Mouse (Mus musculus): Measurements from ENCODE around the gene Wdr54. TPM values are rescaled to one million over a fixed set of nuclear protein-coding genes. Genes with fewer than 3 reads are reported as not detected.

Gene Wdr54
- polyA plus RNA-seq (2012; rRNA removed): 29.0 and 34.1 TPM in 2 replicates

- H3K4me3 ChIP-seq (ENCODE audit: insufficient read depth, low read length): peak within 1 kb of the TSS; percentile 97
- TF ChIP-seq CTCF (IDR thresholded peaks at IDR 0.05; ENCODE audit: extremely low read depth, insufficient read depth, low read length) (no peak), POLR2A (IDR thresholded peaks at IDR 0.05; ENCODE audit: extremely low read depth, insufficient read depth, low read length) (peak; percentile 52; the same call in 1 of the 2 replicates)
- H3K4me1 ChIP-seq (ENCODE audit: control insufficient read depth, insufficient read depth, low read length): peaks cover 2% of the 10 kb centered on the region
- no peak within 1 kb of the TSS for H3K27ac ChIP-seq (ENCODE audit: insufficient read depth, low read length)
Measured at GRCm38 (mm10) chr6:83156259-83156684, at the start of gene Wdr54, which contains the start of gene 1700003E16Rik. Wdr54 (minus strand) TSS chr6:83156397. 1700003E16Rik (plus strand) TSS chr6:83156404.

- TF ChIP-seq POLR2A (IDR thresholded peaks at IDR 0.05; ENCODE audit: extremely low read depth, insufficient read depth, low read length) (no peak), CTCF (IDR thresholded peaks at IDR 0.05; ENCODE audit: extremely low read depth, insufficient read depth, low read length) (no peak)
- no peak overlapping the region for H3K27ac ChIP-seq (ENCODE audit: insufficient read depth, low read length)
- H3K4me3 ChIP-seq (ENCODE audit: insufficient read depth, low read length): no peak overlapping the region
- H3K4me1 ChIP-seq (ENCODE audit: control insufficient read depth, insufficient read depth, low read length): no peaks in the 10 kb centered on the region
Measured at GRCm38 (mm10) chr6:83205851-83206250, 49.7 kb upstream of the Wdr54 start.

- TF ChIP-seq CTCF (IDR thresholded peaks at IDR 0.05; ENCODE audit: extremely low read depth, insufficient read depth, low read length) (no peak), POLR2A (IDR thresholded peaks at IDR 0.05; ENCODE audit: extremely low read depth, insufficient read depth, low read length) (no peak)
- H3K4me3 ChIP-seq (ENCODE audit: insufficient read depth, low read length): no peak overlapping the region
- no peaks in the 10 kb centered on the region for H3K4me1 ChIP-seq (ENCODE audit: control insufficient read depth, insufficient read depth, low read length)
- H3K27ac ChIP-seq (ENCODE audit: insufficient read depth, low read length): no peak overlapping the region
Measured at GRCm38 (mm10) chr6:83203320-83203719, 47.1 kb upstream of the Wdr54 start.

- Histone ChIP-seq H3K4me1 (ENCODE audit: control insufficient read depth, insufficient read depth, low read length) (peaks cover 2% of the 10 kb centered on the region; the same call in 1 of the 2 replicates), H3K4me3 (ENCODE audit: insufficient read depth, low read length) (no peak overlapping the region), H3K27ac (ENCODE audit: insufficient read depth, low read length) (peak overlapping the region; percentile 46; the same call in 1 of the 2 replicates)
- TF ChIP-seq POLR2A (IDR thresholded peaks at IDR 0.05; ENCODE audit: extremely low read depth, insufficient read depth, low read length) (no peak), CTCF (IDR thresholded peaks at IDR 0.05; ENCODE audit: extremely low read depth, insufficient read depth, low read length) (peak; percentile 28; the same call in 1 of the 2 replicates)
Measured at GRCm38 (mm10) chr6:83197345-83198004, 41.3 kb upstream of the Wdr54 start.

GRCm38 (mm10) chr6:83193571-83193970 is 37.4 kb upstream of the Wdr54 start:
- no peak for TF ChIP-seq POLR2A (IDR thresholded peaks at IDR 0.05; ENCODE audit: extremely low read depth, insufficient read depth, low read length)
- TF ChIP-seq CTCF (IDR thresholded peaks at IDR 0.05; ENCODE audit: extremely low read depth, insufficient read depth, low read length): no peak
- Histone ChIP-seq H3K4me3 (ENCODE audit: insufficient read depth, low read length) (no peak overlapping the region), H3K4me1 (ENCODE audit: control insufficient read depth, insufficient read depth, low read length) (peaks cover 2% of the 10 kb centered on the region; the same call in 1 of the 2 replicates), H3K27ac (ENCODE audit: insufficient read depth, low read length) (no peak overlapping the region)

GRCm38 (mm10) chr6:83186946-83187345 is 30.7 kb upstream of the Wdr54 start:
- Histone ChIP-seq H3K4me1 (ENCODE audit: control insufficient read depth, insufficient read depth, low read length) (peaks cover 3% of the 10 kb centered on the region), H3K4me3 (ENCODE audit: insufficient read depth, low read length) (peak overlapping the region; percentile 86), H3K27ac (ENCODE audit: insufficient read depth, low read length) (no peak overlapping the region)
- TF ChIP-seq CTCF (IDR thresholded peaks at IDR 0.05; ENCODE audit: extremely low read depth, insufficient read depth, low read length) (no peak), POLR2A (IDR thresholded peaks at IDR 0.05; ENCODE audit: extremely low read depth, insufficient read depth, low read length) (no peak)

- TF ChIP-seq POLR2A (IDR thresholded peaks at IDR 0.05; ENCODE audit: extremely low read depth, insufficient read depth, low read length): peak; percentile 82
- no peak for TF ChIP-seq CTCF (IDR thresholded peaks at IDR 0.05; ENCODE audit: extremely low read depth, insufficient read depth, low read length)
- peak overlapping the region; percentile 79 for H3K27ac ChIP-seq (ENCODE audit: insufficient read depth, low read length)
- H3K4me3 ChIP-seq (ENCODE audit: insufficient read depth, low read length): peak overlapping the region; percentile 86
- peaks cover 3% of the 10 kb centered on the region for H3K4me1 ChIP-seq (ENCODE audit: control insufficient read depth, insufficient read depth, low read length)
Measured at GRCm38 (mm10) chr6:83185895-83186861, 30.0 kb upstream of the Wdr54 start.

GRCm38 (mm10) chr6:83184858-83185435 is 28.8 kb upstream of the Wdr54 start:
- peaks cover 5% of the 10 kb centered on the region for H3K4me1 ChIP-seq (ENCODE audit: control insufficient read depth, insufficient read depth, low read length)
- no peak overlapping the region for H3K4me3 ChIP-seq (ENCODE audit: insufficient read depth, low read length)
- TF ChIP-seq CTCF (IDR thresholded peaks at IDR 0.05; ENCODE audit: extremely low read depth, insufficient read depth, low read length): peak; percentile 39; the same call in 1 of the 2 replicates
- no peak for TF ChIP-seq POLR2A (IDR thresholded peaks at IDR 0.05; ENCODE audit: extremely low read depth, insufficient read depth, low read length)
- no peak overlapping the region for H3K27ac ChIP-seq (ENCODE audit: insufficient read depth, low read length)

- H3K4me1 ChIP-seq (ENCODE audit: control insufficient read depth, insufficient read depth, low read length): peaks cover 4% of the 10 kb centered on the region; the same call in 1 of the 2 replicates
- no peak overlapping the region for H3K27ac ChIP-seq (ENCODE audit: insufficient read depth, low read length)
- peak overlapping the region; percentile 92 for H3K4me3 ChIP-seq (ENCODE audit: insufficient read depth, low read length)
- TF ChIP-seq POLR2A (IDR thresholded peaks at IDR 0.05; ENCODE audit: extremely low read depth, insufficient read depth, low read length): no peak
- no peak for TF ChIP-seq CTCF (IDR thresholded peaks at IDR 0.05; ENCODE audit: extremely low read depth, insufficient read depth, low read length)
Measured at GRCm38 (mm10) chr6:83180605-83181004, 24.4 kb upstream of the Wdr54 start.
